Mouse (Mus musculus): Measurements from ENCODE around the gene Lilra5. TPM values are rescaled to one million over a fixed set of nuclear protein-coding genes. Genes with fewer than 3 reads are reported as not detected.
"Not testable (repeated sequence)": the region's sequence is repeated elsewhere in the genome, so short reads cannot be mapped to it uniquely, and the experiment has no call there.

Gene Lilra5
- total RNA-seq (2021) = under 1 TPM in 1 of 2 experiments, not detected in 1; 0.19 TPM

GRCm38 (mm10) chr7:4237454-4237853 lies at the start of gene Lilra5:
TSS of gene Lilra5 (plus strand) at chr7:4237754.
- intact Hi-C loops (cut with DNase I) = no loop called here
- no peak for DNase-seq

DNA sequence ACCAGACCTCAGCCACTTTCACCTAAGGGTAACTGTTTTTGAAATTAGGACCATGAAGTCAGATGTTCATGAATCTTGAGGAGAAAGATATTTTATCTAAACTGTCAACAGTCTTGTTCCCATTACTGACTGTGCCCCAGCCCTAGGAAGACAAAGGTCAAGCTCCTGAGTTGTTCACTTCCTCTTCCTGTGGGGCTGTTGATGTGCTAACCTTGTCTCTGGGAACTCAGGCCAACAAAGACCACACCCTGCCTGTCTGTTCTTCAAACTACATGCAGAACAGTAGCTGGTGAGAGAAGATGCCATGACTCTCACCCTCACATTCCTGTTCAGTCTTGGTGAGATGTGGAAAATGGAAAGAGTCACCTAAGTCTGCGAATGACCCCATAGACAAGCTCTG lies 30.4 kb upstream of the Lilra5 start:
- DNase-seq = no peak
- intact Hi-C loops (cut with DNase I) = no loop called here

DNA sequence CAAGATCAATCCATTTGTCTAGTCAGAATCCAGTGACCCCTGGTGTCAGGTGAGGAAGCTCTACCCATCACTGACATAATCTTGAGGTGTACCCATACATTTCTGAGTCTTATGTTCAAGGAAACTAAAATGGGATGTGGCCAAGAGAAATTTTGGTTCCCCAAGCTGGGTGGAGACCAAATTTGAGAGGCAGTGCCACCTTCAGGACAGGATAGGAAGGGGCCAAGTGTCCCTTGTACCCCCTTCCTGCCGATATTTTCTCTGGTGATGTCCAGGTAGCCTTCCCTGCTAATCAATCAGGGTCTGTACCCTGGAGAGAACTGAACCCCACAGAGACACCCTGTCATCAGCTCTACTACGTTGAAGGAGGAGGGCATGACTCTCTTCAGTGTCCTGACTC lies 28.9 kb upstream of the Lilra5 start:
- no peak for DNase-seq
- intact Hi-C loops (cut with DNase I) = no loop called here

DNA sequence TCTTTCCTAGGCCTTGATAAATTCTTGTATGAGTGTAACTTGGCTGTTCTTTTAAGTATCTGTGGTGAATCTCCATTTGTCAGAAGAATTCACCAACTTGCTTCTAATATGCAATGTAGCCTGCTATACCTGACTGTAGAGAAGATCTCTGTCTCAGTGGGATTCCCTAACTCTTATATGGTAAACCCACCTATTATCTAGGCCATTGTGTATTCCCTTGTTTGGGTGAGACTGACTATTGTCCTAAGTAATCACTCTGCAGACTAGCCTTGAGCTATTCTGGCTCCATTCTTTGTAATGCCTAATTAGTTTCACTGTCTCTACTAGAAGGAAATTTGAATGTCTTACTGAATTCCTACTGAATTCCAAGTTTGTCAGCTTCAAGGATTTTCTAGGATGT lies 24.1 kb upstream of the Lilra5 start:
- DNase-seq; intact Hi-C loops (cut with DNase I): not testable (repeated sequence)

GRCm38 (mm10) chr7:4215396-4215795 lies 22.2 kb upstream of the Lilra5 start:
- no peak for DNase-seq
- intact Hi-C loops (cut with DNase I) = no loop called here

DNA sequence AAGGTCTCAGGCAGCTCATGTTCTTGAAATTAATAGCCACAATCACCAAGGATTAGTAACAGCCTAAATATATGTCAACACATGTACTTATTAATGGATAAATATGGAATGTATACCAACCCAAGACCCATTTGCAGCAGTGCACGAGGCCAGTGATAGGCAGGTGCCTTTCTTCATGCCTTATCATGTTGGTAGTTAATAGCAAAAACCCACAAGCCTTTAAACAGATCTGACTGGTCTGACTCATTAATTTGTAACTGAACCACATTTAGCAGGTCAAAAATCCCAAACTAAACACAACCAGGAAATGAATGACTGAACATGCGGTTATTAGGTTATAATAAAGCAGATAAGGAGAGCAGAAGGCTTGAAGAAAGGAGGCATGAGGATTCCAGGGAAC lies 21.7 kb upstream of the Lilra5 start:
- intact Hi-C loops (cut with DNase I) = no loop called here

GRCm38 (mm10) chr7:4235536-4235935 lies 2.0 kb upstream of the Lilra5 start:
- no peak for DNase-seq
- intact Hi-C loops (cut with DNase I) = no loop called here

More for the DNA sequence above, 21.7 kb upstream of the Lilra5 start:
- DNase-seq = no peak

DNA sequence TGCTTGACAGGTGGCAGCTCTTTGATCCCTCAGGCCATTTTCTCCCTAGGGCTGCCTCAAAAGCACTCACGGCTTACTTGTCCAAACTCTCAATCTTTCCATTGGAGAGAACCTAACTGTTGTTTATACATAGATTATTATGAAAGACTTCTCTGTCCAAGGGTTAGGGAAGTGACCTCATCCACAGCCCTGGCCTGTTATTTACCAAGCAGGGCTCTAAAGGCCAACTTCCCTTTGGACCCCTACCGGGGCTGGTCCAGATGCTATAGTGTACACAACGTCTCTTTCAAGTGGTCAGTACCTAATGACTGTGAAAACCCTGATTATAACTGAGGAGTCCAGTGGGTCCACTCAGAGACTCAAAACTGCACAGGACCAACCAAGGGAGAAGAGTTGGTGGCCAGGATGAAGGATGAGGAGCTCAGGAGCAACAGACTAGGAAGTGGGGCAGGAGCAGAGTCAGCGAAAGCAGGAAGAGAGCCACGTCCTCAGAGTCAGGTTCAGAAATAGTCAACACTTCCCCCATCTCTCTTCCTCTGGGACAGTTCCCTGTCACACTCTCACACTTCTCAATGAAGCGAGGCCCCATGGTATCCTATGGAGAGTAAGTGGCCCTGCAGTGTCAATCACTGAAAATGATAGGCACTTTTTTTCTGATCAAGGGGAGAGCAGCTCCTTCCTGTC lies 1.6 kb downstream of the Lilra5 start:
- peak; percentile 9 to 12 for DNase-seq
- intact Hi-C loops (cut with DNase I) = no loop called here

- intact Hi-C loops (cut with DNase I); DNase-seq: not testable (repeated sequence)
Observed at GRCm38 (mm10) chr7:4251211-4251610, 13.7 kb downstream of the Lilra5 start.

DNA sequence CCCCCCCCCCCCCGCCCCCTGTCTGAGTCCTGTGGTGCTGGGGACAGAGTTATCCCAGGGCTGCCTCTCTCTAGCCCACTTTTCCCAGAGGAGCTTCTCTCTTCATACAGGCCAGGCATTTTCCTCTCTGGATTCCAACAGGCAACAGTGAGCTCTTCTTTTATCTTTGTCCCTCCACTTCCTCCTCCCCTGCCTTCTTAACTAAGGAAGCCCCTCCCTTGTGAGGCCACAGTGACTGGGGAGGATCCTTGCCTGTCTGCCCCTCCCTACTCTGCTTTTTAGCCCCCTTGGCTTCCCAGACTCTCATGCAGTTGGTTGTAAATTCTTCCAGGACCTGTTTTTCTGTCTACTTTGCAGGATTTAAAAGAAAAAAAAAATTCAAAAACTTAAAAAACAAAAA lies 18.5 kb downstream of the Lilra5 start:
- DNase-seq; intact Hi-C loops (cut with DNase I): not testable (repeated sequence)

DNA sequence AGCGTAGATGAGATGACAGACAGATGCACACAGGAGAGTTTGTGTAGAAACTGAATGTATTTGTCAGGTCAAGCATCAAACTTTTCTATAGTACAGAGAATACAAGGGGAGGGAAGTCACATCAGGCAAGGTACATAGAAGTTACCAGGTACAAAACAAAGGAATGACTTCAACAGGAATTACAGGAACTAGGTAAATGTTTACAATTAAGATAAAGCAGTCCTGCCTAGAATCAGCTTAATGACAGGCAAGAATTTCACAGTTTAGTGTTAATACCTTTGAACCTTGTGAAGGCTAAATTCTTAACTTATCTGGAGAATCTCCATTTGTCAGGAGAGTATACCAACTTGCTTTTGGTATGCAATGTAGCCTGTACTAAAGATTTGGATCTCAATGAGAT lies 23.0 kb downstream of the Lilra5 start:
- intact Hi-C loops (cut with DNase I); DNase-seq: not testable (repeated sequence)

GRCm38 (mm10) chr7:4272106-4272505 lies 34.6 kb downstream of the Lilra5 start:
- DNase-seq; intact Hi-C loops (cut with DNase I): not testable (repeated sequence)

DNA sequence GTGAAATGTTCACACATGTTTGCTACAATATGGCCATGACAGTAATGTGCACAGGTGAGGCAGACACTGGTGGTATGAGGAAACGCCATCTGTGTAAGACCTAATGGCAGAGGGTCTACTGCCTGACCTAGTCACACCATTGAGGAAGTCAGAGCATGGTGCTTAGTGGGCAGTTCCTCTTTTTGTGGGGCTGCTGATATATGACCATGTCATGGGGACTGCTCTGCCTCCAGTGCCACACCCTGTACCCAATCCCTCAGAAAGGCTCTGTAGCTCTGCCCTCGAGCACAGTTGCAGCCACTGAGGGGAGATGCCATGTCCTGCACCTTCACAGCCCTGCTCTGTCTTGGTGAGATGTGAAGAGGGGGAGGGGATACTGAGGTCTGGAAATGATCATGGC lies 36.3 kb downstream of the Lilra5 start:
- peak; percentile 3 to 6 for DNase-seq
- intact Hi-C loops (cut with DNase I) = not testable (repeated sequence)

GRCm38 (mm10) chr7:4275500-4275899 lies 37.9 kb downstream of the Lilra5 start:
- intact Hi-C loops (cut with DNase I); DNase-seq: not testable (repeated sequence)

GRCm38 (mm10) chr7:4292638-4293037 lies 55.1 kb downstream of the Lilra5 start:
- no peak for DNase-seq
- intact Hi-C loops (cut with DNase I) = loop anchor here (10.0 kb wide), 2 partner anchors 158 to 232 kb away; partner anchors contain the start of genes Leng8 and Tnni3

Other genes with a start within 250 kb of the Lilra5 start
- gene Lair1, start 174.6 kb upstream of the Lilra5 start, total RNA-seq (2021) = under 1 TPM; 0.22 TPM
- 1 to 10 TPM; 1.4 to 2.3 TPM for gene Ttyh1, start 118.3 kb upstream of the Lilra5 start, total RNA-seq (2021)
- 10 to 100 TPM; 57.3 to 57.9 TPM for gene Leng8, start 100.7 kb upstream of the Lilra5 start, total RNA-seq (2021)
- 1 to 10 TPM; 2.8 to 3.2 TPM for gene Leng9, start 87.4 kb upstream of the Lilra5 start, total RNA-seq (2021)
- 10 to 100 TPM; 11.6 to 12.3 TPM for gene Cdc42ep5, start 72.9 kb upstream of the Lilra5 start, total RNA-seq (2021)
- gene Ncr1, start 100.0 kb downstream of the Lilra5 start, total RNA-seq (2021) = not detected
- under 1 TPM in 1 of 2 experiments, not detected in 1; 0.22 TPM for gene Gp6, start 160.0 kb downstream of the Lilra5 start, total RNA-seq (2021)
- gene Rdh13, start 207.9 kb downstream of the Lilra5 start, total RNA-seq (2021) = 10 to 100 TPM; 32.8 to 34.1 TPM
- gene Eps8l1, start 222.9 kb downstream of the Lilra5 start, total RNA-seq (2021) = 1 to 10 TPM; 3.2 to 3.5 TPM